Mouse (Mus musculus) CH12F3 (cell line): ENCODE results near the gene Tex13b.
"Not testable (repeated sequence)": the region's sequence is repeated elsewhere in the genome, so short reads cannot be mapped to it uniquely, and the experiment has no call there.

Experiments used
- in situ Hi-C: fragments of 300-500 bp; cut with MboI; formaldehyde crosslinking; loops from 2 replicates; pipeline ENCODE4 v1.14.3; 2020; ENCODE audit warnings: low sequenced_read_pairs

Gene Tex13b

GRCm38 (mm10) chrX:140813312-140814006 lies at the start of gene Tex13b:
Tex13b (minus strand) TSS chrX:140813433.
- in situ Hi-C loops, result no loop called here

GRCm38 (mm10) chrX:140862760-140863159 lies 49.5 kb upstream of the Tex13b start:
- in situ Hi-C loops, result no loop called here

GRCm38 (mm10) chrX:140857445-140857844 lies 44.2 kb upstream of the Tex13b start:
- in situ Hi-C loops, result no loop called here

- in situ Hi-C loops, result not testable (repeated sequence)
Observed at GRCm38 (mm10) chrX:140857040-140857439, 43.8 kb upstream of the Tex13b start.

GRCm38 (mm10) chrX:140854561-140854960 lies 41.3 kb upstream of the Tex13b start:
- in situ Hi-C loops, result no loop called here

- in situ Hi-C loops, result not testable (repeated sequence)
Observed at GRCm38 (mm10) chrX:140845401-140845800, 32.2 kb upstream of the Tex13b start.

- in situ Hi-C loops, result no loop called here
Observed at GRCm38 (mm10) chrX:140839887-140840286, 26.7 kb upstream of the Tex13b start.

GRCm38 (mm10) chrX:140838077-140838476 lies 24.8 kb upstream of the Tex13b start:
- in situ Hi-C loops, result no loop called here

- in situ Hi-C loops, result no loop called here
Observed at GRCm38 (mm10) chrX:140831706-140832105, 18.5 kb upstream of the Tex13b start.

GRCm38 (mm10) chrX:140822295-140822694 lies 9.1 kb upstream of the Tex13b start:
- in situ Hi-C loops, result no loop called here

GRCm38 (mm10) chrX:140805340-140805739 lies 7.9 kb downstream of the Tex13b start:
- in situ Hi-C loops, result no loop called here

- in situ Hi-C loops, result no loop called here
Observed at GRCm38 (mm10) chrX:140769794-140770193, 43.4 kb downstream of the Tex13b start.
